Mouse (Mus musculus): ENCODE measurements around the gene Crtc3.

- TF ChIP-seq POLR2A (IDR thresholded peaks at IDR 0.05; ENCODE audit: extremely low read depth, insufficient read depth, low read length) (no peak), CTCF (IDR thresholded peaks at IDR 0.05; ENCODE audit: extremely low read depth, insufficient read depth, low read length) (no peak)
Observed at GRCm38 (mm10) chr7:80670889-80671288, 17.8 kb downstream of the Crtc3 start.
